Mouse (Mus musculus) MEL (cell line): ENCODE measurements around the gene Immp1l.

ENCODE experiments used
- GABPA ChIP-seq: IDR thresholded peaks from 2 replicates; pipeline ENCODE4 v1.6.1; 2012; ENCODE audit warnings: low read depth, mild to moderate bottlenecking, inconsistent platforms, low read length, improper control_type of control experiment, moderate library complexity
- POLR2A ChIP-seq, 2 experiments: IDR thresholded peaks; 2 replicates each; pipeline ENCODE4 v1.6.1; 2011 to 2012; ENCODE audit warnings: low read length in 2 of 2, mild to moderate bottlenecking in 2 of 2, control low read depth in 1 of 2, improper control_type of control experiment in 1 of 2, low read depth in 1 of 2, moderate library complexity in 1 of 2; ENCODE audit not compliant: control insufficient read depth in 1 of 2, insufficient read depth in 1 of 2, poor library complexity in 1 of 2
- POLR2AphosphoS2 ChIP-seq: IDR thresholded peaks from 2 replicates; pipeline ENCODE4 v1.6.1; 2011; ENCODE audit warnings: low read length, improper control_type of control experiment
- USF2 ChIP-seq, 2 experiments: IDR thresholded peaks; 2 replicates each; pipeline ENCODE4 v1.6.1; 2011 to 2012; ENCODE audit warnings: improper control_type of control experiment in 2 of 2, low read length in 2 of 2, borderline replicate concordance in 1 of 2, inconsistent platforms in 1 of 2, low read depth in 1 of 2, mild to moderate bottlenecking in 1 of 2; ENCODE audit not compliant: insufficient read depth in 1 of 2

- TF ChIP-seq POLR2AphosphoS2 (no peak), USF2 (IDR thresholded peaks at IDR 0.05; ENCODE audit: borderline replicate concordance in 1 of 2, insufficient read depth in 1 of 2, low read depth in 1 of 2, low read length in 2 of 2) (no peak), POLR2A (IDR thresholded peaks at IDR 0.05; ENCODE audit: control insufficient read depth in 1 of 2, insufficient read depth in 1 of 2, low read depth in 1 of 2, low read length in 2 of 2, poor library complexity in 1 of 2) (no peak), GABPA (no peak)
These were observed 45.7 kb downstream of the Immp1l start for GRCm38 (mm10) chr2:105950131-105950530.
